Mouse (Mus musculus) kidney, postnatal 0 days (tissue): ENCODE results near the gene Gucy2e. TPM values are rescaled to one million over a fixed set of nuclear protein-coding genes. Genes with fewer than 3 reads are reported as not detected.
A peak's percentile ranks its signal among the peaks of the same experiment; 100 is the strongest.

ENCODE experiments used
- ATAC-seq: fragments of 200-750 bp; cut with Nextera tagmentation; replicated peaks from 2 replicates; pipeline ENCODE4 v1.8.0; 2017; ENCODE audit warnings: low read depth, moderate number of reproducible peaks, moderate TSS enrichment, moderate library complexity; ENCODE audit not compliant: low FRiP score
- DNase-seq: peaks from one replicate; pipeline ENCODE4 v3.0.0-alpha.2; 2016; ENCODE audit warnings: low spot score
- H3K27ac ChIP-seq: fragments of 300-500 bp; sonication (generic); 2 replicates; pipeline ENCODE4 v1.5.1; 2014; ENCODE audit warnings: mild to moderate bottlenecking
- H3K27me3 ChIP-seq: fragments of 300-500 bp; sonication (generic); 2 replicates; pipeline ENCODE4 v1.6.1; 2014; ENCODE audit warnings: low read length, mixed read lengths; ENCODE audit not compliant: insufficient read depth
- H3K36me3 ChIP-seq: fragments of 300-500 bp; sonication (generic); 2 replicates; pipeline ENCODE4 v1.6.1; 2014; ENCODE audit warnings: low read length, mixed read lengths; ENCODE audit not compliant: insufficient read depth
- H3K4me1 ChIP-seq: fragments of 300-500 bp; sonication (generic); replicated peaks from 2 replicates; pipeline ENCODE4 v1.6.1; 2014; ENCODE audit warnings: antibody characterized with exemption, low read length, mixed read lengths; ENCODE audit not compliant: insufficient read depth
- H3K4me2 ChIP-seq: fragments of 300-500 bp; sonication (generic); 2 replicates; pipeline ENCODE4 v1.6.1; 2014; ENCODE audit warnings: mild to moderate bottlenecking, low read length, moderate library complexity, mixed read lengths
- H3K4me3 ChIP-seq: fragments of 300-500 bp; sonication (generic); replicated peaks from 2 replicates; pipeline ENCODE4 v1.5.1; 2014; ENCODE audit warnings: low read depth, low read length
- H3K9ac ChIP-seq: fragments of 300-500 bp; sonication (generic); 2 replicates; pipeline ENCODE4 v1.6.1; 2014; ENCODE audit warnings: low read depth, low read length
- H3K9me3 ChIP-seq: fragments of 300-500 bp; sonication (generic); replicated peaks from 2 replicates; pipeline ENCODE4 v1.6.1; 2016; ENCODE audit warnings: low read length, inconsistent platforms, mixed read lengths
- CTCF ChIP-seq: IDR thresholded peaks from 2 replicates; pipeline ENCODE4 v1.5.1; 2016; ENCODE audit warnings: antibody characterized with exemption, low read depth, mild to moderate bottlenecking, moderate library complexity
- WGBS: fragments of 180-500 bp; shearing (Covaris S2); extraction: QIAGEN DNeasy Blood & Tissue Kit; methylation state at CpG from one replicate; pipeline ENCODE4 v1.1.7; 2014; 5-methylcytosine and 5-hydroxymethylcytosine counted together
- polyA plus RNA-seq: library from polyadenylated mRNA; unstranded; fragments of >200 nt; fragmentation: Nextera tagmentation; extraction: Ambion mirVana; gene quantifications from 2 replicates; pipeline ENCODE4 v1.2.1, GENCODE M21; 2015

Gucy2e gene
- polyA plus RNA-seq, 1 experiment from 2014 or later = 0.24 TPM

GRCm38 (mm10) chr11:69192840-69193239 lies 44.0 kb downstream of the Gucy2e start:
- H3K4me2 ChIP-seq = no peak overlapping the region
- no peaks in the 10 kb centered on the region for H3K4me1 ChIP-seq
- H3K27me3 ChIP-seq = peaks cover 11% of the 10 kb centered on the region
- H3K27ac ChIP-seq = no peak overlapping the region
- no peak overlapping the region for H3K9ac ChIP-seq
- WGBS = 2% methylated on average over 1 of the region's 1 CpGs
- DNase-seq = peak; percentile 74
- ATAC-seq = no peak
- no peaks in the 10 kb centered on the region for H3K36me3 ChIP-seq
- no peak overlapping the region for H3K4me3 ChIP-seq
- no peaks in the 10 kb centered on the region for H3K9me3 ChIP-seq
- TF ChIP-seq CTCF = peak; percentile 92

- no peak overlapping the region for H3K9ac ChIP-seq
- H3K9me3 ChIP-seq = no peaks in the 10 kb centered on the region
- 79% methylated on average over 6 of the region's 6 CpGs for WGBS
- no peaks in the 10 kb centered on the region for H3K27me3 ChIP-seq
- no peak overlapping the region for H3K27ac ChIP-seq
- H3K4me1 ChIP-seq = no peaks in the 10 kb centered on the region
- H3K4me2 ChIP-seq = no peak overlapping the region
- ATAC-seq (no peak), DNase-seq (no peak)
- no peak overlapping the region for H3K4me3 ChIP-seq
- TF ChIP-seq CTCF = no peak
- H3K36me3 ChIP-seq = no peaks in the 10 kb centered on the region
Observed at GRCm38 (mm10) chr11:69185936-69186335, 50.9 kb downstream of the Gucy2e start.

DNA sequence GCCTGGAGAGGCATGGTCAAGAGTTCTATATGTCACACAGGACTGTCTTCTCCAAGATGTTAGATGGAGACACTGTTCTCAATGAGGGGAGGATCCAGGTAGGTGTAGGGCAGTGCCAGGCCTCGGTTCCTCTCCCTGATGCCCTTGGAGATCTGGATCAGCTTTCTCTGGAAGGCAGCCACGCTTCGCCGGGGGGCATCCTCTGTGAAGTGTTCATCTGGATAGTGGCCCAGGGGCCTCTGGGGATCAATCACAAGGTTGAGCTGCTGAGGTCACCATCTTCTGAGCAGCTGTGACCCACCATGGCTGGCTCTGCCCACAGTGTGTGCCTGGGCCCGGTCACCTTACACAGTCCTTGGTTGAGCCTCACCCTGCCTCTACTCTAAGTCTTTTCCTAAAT lies 51.8 kb downstream of the Gucy2e start:
- H3K36me3 ChIP-seq = no peaks in the 10 kb centered on the region
- H3K27me3 ChIP-seq = no peaks in the 10 kb centered on the region
- ATAC-seq = no peak
- no peak overlapping the region for H3K4me2 ChIP-seq
- H3K4me1 ChIP-seq = no peaks in the 10 kb centered on the region
- H3K9ac ChIP-seq = no peak overlapping the region
- no peak overlapping the region for H3K27ac ChIP-seq
- no peak for DNase-seq
- no peak overlapping the region for H3K4me3 ChIP-seq
- no peak for TF ChIP-seq CTCF
- no peaks in the 10 kb centered on the region for H3K9me3 ChIP-seq
- 70% methylated on average over 5 of the region's 5 CpGs for WGBS

GRCm38 (mm10) chr11:69180120-69180519 lies 56.7 kb downstream of the Gucy2e start:
- no peak overlapping the region for H3K27ac ChIP-seq
- H3K36me3 ChIP-seq = no peaks in the 10 kb centered on the region
- no peak overlapping the region for H3K9ac ChIP-seq
- no peaks in the 10 kb centered on the region for H3K9me3 ChIP-seq
- H3K4me3 ChIP-seq = no peak overlapping the region
- 84% methylated on average over 4 of the region's 4 CpGs for WGBS
- no peak overlapping the region for H3K4me2 ChIP-seq
- no peaks in the 10 kb centered on the region for H3K27me3 ChIP-seq
- no peaks in the 10 kb centered on the region for H3K4me1 ChIP-seq
- ATAC-seq = no peak
- DNase-seq = no peak
- peak; percentile 18; the same call in 1 of the 2 replicates for TF ChIP-seq CTCF

DNA sequence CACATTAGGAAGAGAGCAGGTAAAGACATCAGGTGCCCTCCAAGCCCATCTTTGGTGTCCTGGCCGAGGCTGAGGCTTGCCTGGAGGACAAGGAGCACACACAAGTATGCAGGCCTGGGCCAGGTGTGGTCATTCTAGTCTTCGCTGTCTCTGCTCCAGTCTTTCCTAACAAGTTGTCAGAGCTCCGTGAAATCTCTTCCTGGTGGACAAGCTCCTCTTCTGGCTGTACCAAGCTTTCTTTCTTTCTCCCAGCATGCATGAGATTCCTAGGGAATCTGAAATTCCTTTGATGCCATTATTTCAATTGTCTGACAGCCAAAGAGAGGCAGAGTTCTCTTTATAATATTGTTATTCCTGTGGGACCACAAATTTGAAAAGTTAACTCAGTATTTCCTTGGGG lies 57.3 kb downstream of the Gucy2e start:
- no peaks in the 10 kb centered on the region for H3K36me3 ChIP-seq
- no peak for ATAC-seq
- no peak for DNase-seq
- H3K9ac ChIP-seq = no peak overlapping the region
- H3K4me1 ChIP-seq = no peaks in the 10 kb centered on the region
- WGBS = 57% methylated on average over 3 of the region's 3 CpGs
- no peak for TF ChIP-seq CTCF
- H3K9me3 ChIP-seq = no peaks in the 10 kb centered on the region
- H3K4me3 ChIP-seq = no peak overlapping the region
- no peaks in the 10 kb centered on the region for H3K27me3 ChIP-seq
- H3K27ac ChIP-seq = no peak overlapping the region
- H3K4me2 ChIP-seq = no peak overlapping the region

GRCm38 (mm10) chr11:69178525-69178924 lies 58.3 kb downstream of the Gucy2e start:
- no peak for TF ChIP-seq CTCF
- Histone ChIP-seq H3K27ac (no peak overlapping the region), H3K4me1 (no peaks in the 10 kb centered on the region), H3K4me2 (no peak overlapping the region), H3K9me3 (no peaks in the 10 kb centered on the region), H3K27me3 (no peaks in the 10 kb centered on the region), H3K9ac (no peak overlapping the region), H3K36me3 (no peaks in the 10 kb centered on the region), H3K4me3 (no peak overlapping the region)
- ATAC-seq = no peak
- 83% methylated on average over 3 of the region's 3 CpGs for WGBS
- no peak for DNase-seq

DNA sequence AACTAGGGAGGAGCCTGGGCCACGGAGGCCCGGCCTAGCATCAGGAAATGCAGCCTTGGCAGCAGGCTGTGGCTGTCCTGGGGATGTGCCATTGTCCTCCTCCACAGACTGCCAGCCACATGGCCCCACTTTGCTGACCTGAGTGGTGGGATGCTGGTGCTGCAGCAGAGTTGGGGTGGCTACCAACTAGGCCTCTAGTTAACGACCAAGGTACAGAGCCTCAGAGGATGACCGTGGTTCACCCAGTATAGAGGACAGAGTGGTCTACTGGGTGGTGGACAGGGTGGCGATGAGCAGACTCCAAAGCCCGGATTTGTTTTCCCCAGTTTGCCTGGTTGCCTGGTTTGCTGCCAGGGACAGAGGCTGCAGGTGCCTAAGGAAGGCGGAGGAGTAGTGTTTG lies 62.1 kb downstream of the Gucy2e start:
- Histone ChIP-seq H3K36me3 (no peaks in the 10 kb centered on the region), H3K27ac (no peak overlapping the region), H3K4me1 (no peaks in the 10 kb centered on the region), H3K9ac (no peak overlapping the region), H3K27me3 (no peaks in the 10 kb centered on the region), H3K4me3 (no peak overlapping the region), H3K4me2 (no peak overlapping the region), H3K9me3 (no peaks in the 10 kb centered on the region)
- DNase-seq = no peak
- WGBS = 76% methylated on average over 7 of the region's 7 CpGs
- no peak for ATAC-seq
- TF ChIP-seq CTCF = no peak
